Mouse (Mus musculus) MEL (cell line): Measurements from ENCODE around the gene Rab3gap2.

Source experiments
- EP300 ChIP-seq, 2 experiments: IDR thresholded peaks; 2 replicates each; pipeline ENCODE4 v1.6.1; 2011; ENCODE audit warnings: improper control_type of control experiment in 2 of 2, low read length in 2 of 2, low read depth in 1 of 2, mild to moderate bottlenecking in 1 of 2
- ETS1 ChIP-seq: IDR thresholded peaks from 2 replicates; pipeline ENCODE4 v1.6.1; 2012; ENCODE audit warnings: low read depth, mild to moderate bottlenecking, inconsistent platforms, low read length, improper control_type of control experiment, moderate library complexity
- MAZ ChIP-seq: IDR thresholded peaks from 2 replicates; pipeline ENCODE4 v1.6.1; 2012; ENCODE audit warnings: low read depth, mild to moderate bottlenecking, inconsistent platforms, low read length, improper control_type of control experiment
- POLR2A ChIP-seq, 2 experiments: IDR thresholded peaks; 2 replicates each; pipeline ENCODE4 v1.6.1; 2011 to 2012; ENCODE audit warnings: low read length in 2 of 2, mild to moderate bottlenecking in 2 of 2, control low read depth in 1 of 2, improper control_type of control experiment in 1 of 2, low read depth in 1 of 2, moderate library complexity in 1 of 2; ENCODE audit not compliant: control insufficient read depth in 1 of 2, insufficient read depth in 1 of 2, poor library complexity in 1 of 2
- TCF12 ChIP-seq: IDR thresholded peaks from 2 replicates; pipeline ENCODE4 v1.6.1; 2014; ENCODE audit warnings: low read depth, mild to moderate bottlenecking, inconsistent platforms, low read length, improper control_type of control experiment, moderate library complexity
- ZMIZ1 ChIP-seq: IDR thresholded peaks from 2 replicates; pipeline ENCODE4 v1.6.1; 2012; ENCODE audit warnings: low read depth, mild to moderate bottlenecking, inconsistent platforms, low read length, improper control_type of control experiment, moderate library complexity

DNA sequence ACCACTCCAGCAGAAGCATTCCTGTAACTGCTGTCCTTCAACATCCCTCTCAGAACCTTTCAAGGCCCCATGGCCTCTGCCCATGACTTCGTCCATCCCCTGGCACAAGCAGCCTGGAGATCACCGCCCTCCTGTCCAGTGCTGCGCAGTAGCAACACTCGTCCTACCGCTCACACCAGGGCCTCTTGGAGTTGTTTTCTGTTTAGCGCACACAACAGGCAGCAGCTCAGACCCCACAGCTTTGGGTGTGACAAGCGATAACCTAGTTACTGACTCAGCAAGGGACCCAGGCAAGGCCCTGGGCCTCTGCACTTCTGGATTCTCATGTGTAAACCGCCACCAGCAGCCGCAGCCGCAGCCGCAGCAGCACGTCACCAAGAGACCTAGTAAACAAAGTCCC, 102.9 kb downstream of the Rab3gap2 start:
- TF ChIP-seq EP300 (IDR thresholded peaks at IDR 0.05; ENCODE audit: low read depth in 1 of 2, low read length in 2 of 2), result no peak
- TF ChIP-seq ETS1, result no peak
- TF ChIP-seq MAZ, result no peak
- no peak for TF ChIP-seq TCF12
- TF ChIP-seq POLR2A (IDR thresholded peaks at IDR 0.05; ENCODE audit: control insufficient read depth in 1 of 2, insufficient read depth in 1 of 2, low read depth in 1 of 2, low read length in 2 of 2, poor library complexity in 1 of 2), result no peak
- TF ChIP-seq ZMIZ1, result no peak
